Mouse (Mus musculus): ENCODE data around the gene Olfr308. TPM values are rescaled to one million over a fixed set of nuclear protein-coding genes. Genes with fewer than 3 reads are reported as not detected.
"Not testable (repeated sequence)": the region's sequence is repeated elsewhere in the genome, so short reads cannot be mapped to it uniquely, and the experiment has no call there.

The Olfr308 gene
- not detected in 2 replicates for polyA plus RNA-seq (2014; fragmentation: Nextera tagmentation; extraction: Ambion mirVana)

- Histone ChIP-seq H3K4me2 (no peak within 1 kb of the TSS), H3K4me3 (ENCODE audit: low read depth, low read length) (no peak within 1 kb of the TSS)
These were observed at the start of gene Olfr308 for GRCm38 (mm10) chr7:86325530-86325929. Gene Olfr308, minus strand, starts transcription at chr7:86325630.

GRCm38 (mm10) chr7:86366828-86367227 lies 41.4 kb upstream of the Olfr308 start, which contains the start of gene Olfr305:
Gene Olfr305, minus strand, starts transcription at chr7:86366928.
- WGBS = 83% methylated on average over 1 of the region's 1 CpGs
- ATAC-seq (ENCODE audit: low FRiP score) (no peak), DNase-seq (ENCODE audit: low spot score, missing footprints) (no peak)
- Histone ChIP-seq H3K27ac (ENCODE audit: low read depth, low read length) (no peak within 1 kb of the TSS), H3K4me1 (ENCODE audit: control insufficient read depth, insufficient read depth, low read length) (no peaks in the 10 kb centered on the region), H3K27me3 (ENCODE audit: control insufficient read depth, insufficient read depth, low read length) (no peaks in the 10 kb centered on the region), H3K9me3 (ENCODE audit: control insufficient read depth, low read length) (no peaks in the 10 kb centered on the region), H3K36me3 (ENCODE audit: control insufficient read depth, insufficient read depth, low read length) (no peaks in the 10 kb centered on the region), H3K4me2 (no peak within 1 kb of the TSS), H3K4me3 (ENCODE audit: low read depth, low read length) (no peak within 1 kb of the TSS), H3K9ac (ENCODE audit: low read length) (no peak within 1 kb of the TSS)

More at GRCm38 (mm10) chr7:86325530-86325929, at the start of gene Olfr308:
- no peaks in the 10 kb centered on the region for H3K4me1 ChIP-seq (ENCODE audit: control insufficient read depth, insufficient read depth, low read length)
- no peaks in the 10 kb centered on the region for H3K27me3 ChIP-seq (ENCODE audit: control insufficient read depth, insufficient read depth, low read length)
- ATAC-seq (ENCODE audit: low FRiP score) = no peak
- DNase-seq (ENCODE audit: low spot score, missing footprints) = no peak
- H3K9me3 ChIP-seq (ENCODE audit: control insufficient read depth, low read length) = no peaks in the 10 kb centered on the region
- no peaks in the 10 kb centered on the region for H3K36me3 ChIP-seq (ENCODE audit: control insufficient read depth, insufficient read depth, low read length)
- H3K9ac ChIP-seq (ENCODE audit: low read length) = no peak within 1 kb of the TSS
- H3K27ac ChIP-seq (ENCODE audit: low read depth, low read length) = no peak within 1 kb of the TSS

GRCm38 (mm10) chr7:86346296-86346695 lies 20.9 kb upstream of the Olfr308 start:
- H3K4me2 ChIP-seq; H3K4me3 ChIP-seq (ENCODE audit: low read depth, low read length); DNase-seq (ENCODE audit: low spot score, missing footprints); H3K9ac ChIP-seq (ENCODE audit: low read length); H3K27ac ChIP-seq (ENCODE audit: low read depth, low read length); ATAC-seq (ENCODE audit: low FRiP score); H3K9me3 ChIP-seq (ENCODE audit: control insufficient read depth, low read length); H3K27me3 ChIP-seq (ENCODE audit: control insufficient read depth, insufficient read depth, low read length); H3K36me3 ChIP-seq (ENCODE audit: control insufficient read depth, insufficient read depth, low read length); H3K4me1 ChIP-seq (ENCODE audit: control insufficient read depth, insufficient read depth, low read length): not testable (repeated sequence)
- 86% methylated on average over 9 of the region's 9 CpGs for WGBS

GRCm38 (mm10) chr7:86344253-86344652 lies 18.8 kb upstream of the Olfr308 start:
- H3K27me3 ChIP-seq (ENCODE audit: control insufficient read depth, insufficient read depth, low read length) = no peaks in the 10 kb centered on the region
- DNase-seq (ENCODE audit: low spot score, missing footprints) = no peak
- ATAC-seq (ENCODE audit: low FRiP score) = no peak

GRCm38 (mm10) chr7:86342881-86343565 lies 17.6 kb upstream of the Olfr308 start:
- WGBS = 80% methylated on average over 14 of the region's 14 CpGs
- DNase-seq (ENCODE audit: low spot score, missing footprints) = no peak
- ATAC-seq (ENCODE audit: low FRiP score) = no peak
- Histone ChIP-seq H3K9ac (ENCODE audit: low read length) (no peak overlapping the region), H3K27me3 (ENCODE audit: control insufficient read depth, insufficient read depth, low read length) (no peaks in the 10 kb centered on the region), H3K9me3 (ENCODE audit: control insufficient read depth, low read length) (no peaks in the 10 kb centered on the region), H3K27ac (ENCODE audit: low read depth, low read length) (no peak overlapping the region), H3K4me1 (ENCODE audit: control insufficient read depth, insufficient read depth, low read length) (no peaks in the 10 kb centered on the region), H3K36me3 (ENCODE audit: control insufficient read depth, insufficient read depth, low read length) (no peaks in the 10 kb centered on the region), H3K4me3 (ENCODE audit: low read depth, low read length) (no peak overlapping the region), H3K4me2 (no peak overlapping the region)

More at GRCm38 (mm10) chr7:86344253-86344652, 18.8 kb upstream of the Olfr308 start:
- H3K27ac ChIP-seq (ENCODE audit: low read depth, low read length) = no peak overlapping the region
- no peaks in the 10 kb centered on the region for H3K9me3 ChIP-seq (ENCODE audit: control insufficient read depth, low read length)
- no peak overlapping the region for H3K4me2 ChIP-seq
- no peaks in the 10 kb centered on the region for H3K4me1 ChIP-seq (ENCODE audit: control insufficient read depth, insufficient read depth, low read length)
- 66% methylated on average over 3 of the region's 3 CpGs for WGBS
- no peaks in the 10 kb centered on the region for H3K36me3 ChIP-seq (ENCODE audit: control insufficient read depth, insufficient read depth, low read length)
- no peak overlapping the region for H3K9ac ChIP-seq (ENCODE audit: low read length)
- H3K4me3 ChIP-seq (ENCODE audit: low read depth, low read length) = no peak overlapping the region

GRCm38 (mm10) chr7:86337486-86337885 lies 12.1 kb upstream of the Olfr308 start, which contains the start of gene Olfr307:
Gene Olfr307, minus strand, starts transcription at chr7:86337586.
- no peaks in the 10 kb centered on the region for H3K27me3 ChIP-seq (ENCODE audit: control insufficient read depth, insufficient read depth, low read length)
- no peak within 1 kb of the TSS for H3K4me3 ChIP-seq (ENCODE audit: low read depth, low read length)
- WGBS = 85% methylated on average over 1 of the region's 1 CpGs
- H3K9me3 ChIP-seq (ENCODE audit: control insufficient read depth, low read length) = no peaks in the 10 kb centered on the region
- DNase-seq (ENCODE audit: low spot score, missing footprints) (no peak), ATAC-seq (ENCODE audit: low FRiP score) (no peak)
- H3K9ac ChIP-seq (ENCODE audit: low read length) = no peak within 1 kb of the TSS
- H3K27ac ChIP-seq (ENCODE audit: low read depth, low read length) = no peak within 1 kb of the TSS
- H3K4me1 ChIP-seq (ENCODE audit: control insufficient read depth, insufficient read depth, low read length) = no peaks in the 10 kb centered on the region
- H3K36me3 ChIP-seq (ENCODE audit: control insufficient read depth, insufficient read depth, low read length) = no peaks in the 10 kb centered on the region
- no peak within 1 kb of the TSS for H3K4me2 ChIP-seq

GRCm38 (mm10) chr7:86321323-86321722 lies 4.1 kb downstream of the Olfr308 start:
- DNase-seq (ENCODE audit: low spot score, missing footprints) (no peak), ATAC-seq (ENCODE audit: low FRiP score) (no peak)
- H3K27ac ChIP-seq (ENCODE audit: low read depth, low read length) = no peak overlapping the region
- H3K4me3 ChIP-seq (ENCODE audit: low read depth, low read length) = no peak overlapping the region
- 92% methylated on average over 2 of the region's 2 CpGs for WGBS
- H3K27me3 ChIP-seq (ENCODE audit: control insufficient read depth, insufficient read depth, low read length) = no peaks in the 10 kb centered on the region
- H3K9ac ChIP-seq (ENCODE audit: low read length) = no peak overlapping the region
- H3K4me1 ChIP-seq (ENCODE audit: control insufficient read depth, insufficient read depth, low read length) = no peaks in the 10 kb centered on the region
- no peaks in the 10 kb centered on the region for H3K36me3 ChIP-seq (ENCODE audit: control insufficient read depth, insufficient read depth, low read length)
- no peak overlapping the region for H3K4me2 ChIP-seq
- H3K9me3 ChIP-seq (ENCODE audit: control insufficient read depth, low read length) = no peaks in the 10 kb centered on the region

GRCm38 (mm10) chr7:86313608-86314007 lies 11.8 kb downstream of the Olfr308 start, which contains the start of gene Olfr309:
Gene Olfr309, minus strand, starts transcription at chr7:86313708.
- ATAC-seq (ENCODE audit: low FRiP score) (no peak), DNase-seq (ENCODE audit: low spot score, missing footprints) (no peak)
- Histone ChIP-seq H3K4me3 (ENCODE audit: low read depth, low read length) (no peak within 1 kb of the TSS), H3K27me3 (ENCODE audit: control insufficient read depth, insufficient read depth, low read length) (no peaks in the 10 kb centered on the region), H3K36me3 (ENCODE audit: control insufficient read depth, insufficient read depth, low read length) (no peaks in the 10 kb centered on the region), H3K4me2 (no peak within 1 kb of the TSS), H3K9me3 (ENCODE audit: control insufficient read depth, low read length) (no peaks in the 10 kb centered on the region), H3K9ac (ENCODE audit: low read length) (no peak within 1 kb of the TSS), H3K4me1 (ENCODE audit: control insufficient read depth, insufficient read depth, low read length) (no peaks in the 10 kb centered on the region), H3K27ac (ENCODE audit: low read depth, low read length) (no peak within 1 kb of the TSS)
- 74% methylated on average over 2 of the region's 2 CpGs for WGBS

GRCm38 (mm10) chr7:86277072-86277471 lies 48.4 kb downstream of the Olfr308 start, which contains the start of gene Olfr310:
Gene Olfr310, minus strand, starts transcription at chr7:86277172.
- Histone ChIP-seq H3K4me2 (no peak within 1 kb of the TSS), H3K9ac (ENCODE audit: low read length) (no peak within 1 kb of the TSS), H3K27ac (ENCODE audit: low read depth, low read length) (no peak within 1 kb of the TSS), H3K27me3 (ENCODE audit: control insufficient read depth, insufficient read depth, low read length) (no peaks in the 10 kb centered on the region), H3K4me3 (ENCODE audit: low read depth, low read length) (no peak within 1 kb of the TSS), H3K9me3 (ENCODE audit: control insufficient read depth, low read length) (no peaks in the 10 kb centered on the region), H3K36me3 (ENCODE audit: control insufficient read depth, insufficient read depth, low read length) (no peaks in the 10 kb centered on the region), H3K4me1 (ENCODE audit: control insufficient read depth, insufficient read depth, low read length) (no peaks in the 10 kb centered on the region)
- DNase-seq (ENCODE audit: low spot score, missing footprints) = no peak
- WGBS = 85% methylated on average over 1 of the region's 1 CpGs
- no peak for ATAC-seq (ENCODE audit: low FRiP score)

Data from midbrain, embryonic 11.5 days (tissue).